Mouse (Mus musculus) c-Kit-positive CD71-positive TER-119-negative erythroid progenitor cells, embryonic 14.5 days (primary cell): ENCODE data around the gene Uck1.

Experiments
- DNase-seq: peaks from one replicate; pipeline ENCODE4 v3.0.0-alpha.2; 2013; ENCODE audit warnings: low read depth

Gene Uck1

GRCm38 (mm10) chr2:32218541-32219334 is 41.2 kb downstream of the Uck1 start:
- DNase-seq = no peak

GRCm38 (mm10) chr2:32218113-32218512 is 41.8 kb downstream of the Uck1 start:
- no peak for DNase-seq

- DNase-seq = no peak
Observed at GRCm38 (mm10) chr2:32217656-32218055, 42.3 kb downstream of the Uck1 start.

GRCm38 (mm10) chr2:32216506-32216905 is 43.5 kb downstream of the Uck1 start:
- no peak for DNase-seq

- DNase-seq = no peak
Observed at GRCm38 (mm10) chr2:32215576-32215975, 44.4 kb downstream of the Uck1 start.

- no peak for DNase-seq
Observed at GRCm38 (mm10) chr2:32213000-32213399, 47.0 kb downstream of the Uck1 start.

GRCm38 (mm10) chr2:32211689-32212088 is 48.3 kb downstream of the Uck1 start:
- no peak for DNase-seq

- DNase-seq = no peak
Observed at GRCm38 (mm10) chr2:32207682-32208081, 52.3 kb downstream of the Uck1 start.
